Mouse (Mus musculus) hindbrain, embryonic 16.5 days (tissue): ENCODE data around the gene Zcchc2. TPM values are rescaled to one million over a fixed set of nuclear protein-coding genes. Genes with fewer than 3 reads are reported as not detected.

Experiments used
- ATAC-seq: fragments of 200-750 bp; cut with Nextera tagmentation; 2 replicates; pipeline ENCODE4 v1.8.0; 2017; ENCODE audit warnings: moderate TSS enrichment, moderate library complexity
- H3K27ac ChIP-seq: fragments of 300-500 bp; sonication (generic); 2 replicates; pipeline ENCODE4 v1.5.1; 2014; ENCODE audit warnings: low read depth, mild to moderate bottlenecking, control low read depth, low read length, moderate library complexity
- H3K27me3 ChIP-seq: fragments of 300-500 bp; sonication (generic); replicated peaks from 2 replicates; pipeline ENCODE4 v1.6.1; 2014; ENCODE audit warnings: low read length; ENCODE audit not compliant: control insufficient read depth, insufficient read depth
- H3K36me3 ChIP-seq: fragments of 300-500 bp; sonication (generic); 2 replicates; pipeline ENCODE4 v1.6.1; 2014; ENCODE audit warnings: mild to moderate bottlenecking, low read length, moderate library complexity, mixed read lengths; ENCODE audit not compliant: control insufficient read depth, insufficient read depth
- H3K4me1 ChIP-seq: fragments of 300-500 bp; sonication (generic); 2 replicates; pipeline ENCODE4 v1.6.1; 2014; ENCODE audit warnings: low read depth, low read length; ENCODE audit not compliant: control insufficient read depth, insufficient read depth
- H3K4me2 ChIP-seq: fragments of 300-500 bp; sonication (generic); 2 replicates; pipeline ENCODE4 v1.6.1; 2014; ENCODE audit warnings: mild to moderate bottlenecking, low read length, control low read depth, moderate library complexity
- H3K4me3 ChIP-seq: fragments of 300-500 bp; sonication (generic); 2 replicates; pipeline ENCODE4 v1.5.1; 2014; ENCODE audit warnings: mild to moderate bottlenecking, low read length, control low read depth, moderate library complexity
- H3K9ac ChIP-seq: fragments of 300-500 bp; sonication (generic); 2 replicates; pipeline ENCODE4 v1.6.1; 2014; ENCODE audit warnings: low read depth, mild to moderate bottlenecking, control low read depth, low read length, moderate library complexity
- H3K9me3 ChIP-seq: fragments of 300-500 bp; sonication (generic); 2 replicates; pipeline ENCODE4 v1.6.1; 2014; ENCODE audit warnings: mild to moderate bottlenecking, low read length, moderate library complexity; ENCODE audit not compliant: control insufficient read depth
- WGBS: fragments of 180-500 bp; shearing (Covaris S2); extraction: QIAGEN DNeasy Blood & Tissue Kit; methylation state at CpG from one replicate; pipeline ENCODE4 v1.1.7; 2014; 5-methylcytosine and 5-hydroxymethylcytosine counted together
- polyA plus RNA-seq: library from polyadenylated mRNA; unstranded; fragments of >200 nt; fragmentation: Nextera tagmentation; extraction: Ambion mirVana; gene quantifications from 2 replicates; pipeline ENCODE4 v1.2.1, GENCODE M21; 2015

The Zcchc2 gene
- polyA plus RNA-seq, 1 experiment from 2014 or later = 2.9 TPM

GRCm38 (mm10) chr1:105982496-105983364 lies 7.5 kb upstream of the Zcchc2 start:
- Histone ChIP-seq H3K4me1 (no peaks in the 10 kb centered on the region), H3K27ac (no peak overlapping the region), H3K9me3 (no peaks in the 10 kb centered on the region), H3K4me2 (no peak overlapping the region), H3K9ac (no peak overlapping the region), H3K36me3 (no peaks in the 10 kb centered on the region), H3K4me3 (no peak overlapping the region), H3K27me3 (no peaks in the 10 kb centered on the region)
- no peak for ATAC-seq
- 70% methylated on average over 6 of the region's 6 CpGs for WGBS

- Histone ChIP-seq H3K36me3 (no peaks in the 10 kb centered on the region), H3K9ac (no peak overlapping the region), H3K4me2 (no peak overlapping the region), H3K4me3 (no peak overlapping the region), H3K27ac (no peak overlapping the region), H3K4me1 (no peaks in the 10 kb centered on the region; the same call in 1 of the 2 replicates), H3K9me3 (no peaks in the 10 kb centered on the region), H3K27me3 (no peaks in the 10 kb centered on the region)
- ATAC-seq = no peak
- WGBS = 95% methylated on average over 3 of the region's 3 CpGs
Observed at GRCm38 (mm10) chr1:105984172-105984571, 6.0 kb upstream of the Zcchc2 start.

GRCm38 (mm10) chr1:105988171-105988570 lies 2.0 kb upstream of the Zcchc2 start:
- no peak overlapping the region for H3K4me3 ChIP-seq
- H3K4me2 ChIP-seq = no peak overlapping the region
- H3K9me3 ChIP-seq = no peaks in the 10 kb centered on the region
- H3K9ac ChIP-seq = no peak overlapping the region
- H3K4me1 ChIP-seq = peaks cover 17% of the 10 kb centered on the region
- no peak overlapping the region for H3K27ac ChIP-seq
- WGBS = 71% methylated on average over 3 of the region's 3 CpGs
- ATAC-seq = no peak
- no peaks in the 10 kb centered on the region for H3K27me3 ChIP-seq
- H3K36me3 ChIP-seq = no peaks in the 10 kb centered on the region

- no peak overlapping the region for H3K27ac ChIP-seq
- H3K27me3 ChIP-seq = no peaks in the 10 kb centered on the region
- H3K4me1 ChIP-seq = peaks cover 19% of the 10 kb centered on the region
- H3K36me3 ChIP-seq = no peaks in the 10 kb centered on the region
- H3K4me3 ChIP-seq = peak overlapping the region; percentile 70
- ATAC-seq = no peak
- H3K9ac ChIP-seq = no peak overlapping the region
- no peaks in the 10 kb centered on the region for H3K9me3 ChIP-seq
- 76% methylated on average over 14 of the region's 14 CpGs for WGBS
- H3K4me2 ChIP-seq = peak overlapping the region; percentile 89
Observed at GRCm38 (mm10) chr1:105988903-105989639, 1.1 kb upstream of the Zcchc2 start.

GRCm38 (mm10) chr1:105989640-105989984 lies 594 bp upstream of the Zcchc2 start:
- Histone ChIP-seq H3K9ac (peak overlapping the region; percentile 61), H3K4me1 (peaks cover 23% of the 10 kb centered on the region), H3K4me3 (peak overlapping the region; percentile 70), H3K27ac (no peak overlapping the region), H3K27me3 (no peaks in the 10 kb centered on the region), H3K9me3 (no peaks in the 10 kb centered on the region), H3K36me3 (no peaks in the 10 kb centered on the region), H3K4me2 (peak overlapping the region; percentile 89)
- 1% methylated on average over 13 of the region's 13 CpGs for WGBS
- ATAC-seq = peak; percentile 5

- H3K27ac ChIP-seq = peak overlapping the region; percentile 97
- H3K9me3 ChIP-seq = no peaks in the 10 kb centered on the region
- under 1% methylated on average over 88 of the region's 104 CpGs for WGBS
- H3K4me2 ChIP-seq = peak overlapping the region; percentile 92
- peak overlapping the region; percentile 70 for H3K4me3 ChIP-seq
- peak overlapping the region; percentile 80 for H3K9ac ChIP-seq
- peak; percentile 32 for ATAC-seq
- H3K36me3 ChIP-seq = no peaks in the 10 kb centered on the region
- no peaks in the 10 kb centered on the region for H3K27me3 ChIP-seq
- H3K4me1 ChIP-seq = peaks cover 26% of the 10 kb centered on the region
Observed at GRCm38 (mm10) chr1:105990911-105991761, 930 bp downstream of the Zcchc2 start.

GRCm38 (mm10) chr1:105991931-105992837 lies 2.0 kb downstream of the Zcchc2 start:
- Histone ChIP-seq H3K4me2 (peak overlapping the region; percentile 92), H3K9ac (peak overlapping the region; percentile 80), H3K4me1 (peaks cover 26% of the 10 kb centered on the region), H3K9me3 (no peaks in the 10 kb centered on the region), H3K36me3 (no peaks in the 10 kb centered on the region), H3K4me3 (peak overlapping the region; percentile 70), H3K27ac (no peak overlapping the region; the same call in 1 of the 2 replicates), H3K27me3 (no peaks in the 10 kb centered on the region)
- WGBS = 28% methylated on average over 17 of the region's 17 CpGs
- no peak for ATAC-seq

GRCm38 (mm10) chr1:105993196-105993595 lies 3.0 kb downstream of the Zcchc2 start:
- Histone ChIP-seq H3K27ac (peak overlapping the region; percentile 69; the same call in 1 of the 2 replicates), H3K4me1 (peaks cover 26% of the 10 kb centered on the region), H3K4me3 (peak overlapping the region; percentile 76), H3K4me2 (peak overlapping the region; percentile 92), H3K9me3 (no peaks in the 10 kb centered on the region), H3K36me3 (no peaks in the 10 kb centered on the region), H3K9ac (peak overlapping the region; percentile 78), H3K27me3 (no peaks in the 10 kb centered on the region)
- WGBS = 4% methylated on average over 7 of the region's 7 CpGs
- ATAC-seq = no peak
